Mouse (Mus musculus): ENCODE data around the gene Lsmem1. TPM values are rescaled to one million over a fixed set of nuclear protein-coding genes. Genes with fewer than 3 reads are reported as not detected.
"Not testable (repeated sequence)": the region's sequence is repeated elsewhere in the genome, so short reads cannot be mapped to it uniquely, and the experiment has no call there.

Gene Lsmem1
- total and polyA plus RNA-seq, 2 experiments from 2014 or later = not detected

GRCm38 (mm10) chr12:40197511-40197910 is 1.8 kb downstream of the Lsmem1 start:
- Histone ChIP-seq H3K36me3 (ENCODE audit: insufficient read depth, low read length) (peaks cover 5% of the 10 kb centered on the region; the same call in 1 of the 2 replicates), H3K9ac (replicated peaks; ENCODE audit: low read length, poor library complexity, severe bottlenecking) (no peak overlapping the region), H3K4me3 (ENCODE audit: low read depth, low read length) (no peak overlapping the region), H3K9me3 (ENCODE audit: low read length) (no peaks in the 10 kb centered on the region), H3K27ac (ENCODE audit: low read depth, low read length) (no peak overlapping the region), H3K27me3 (ENCODE audit: insufficient read depth, low read length) (no peaks in the 10 kb centered on the region), H3K4me2 (ENCODE audit: low read depth, low read length, poor library complexity, severe bottlenecking) (no peak overlapping the region), H3K4me1 (ENCODE audit: insufficient read depth, low read length) (no peaks in the 10 kb centered on the region)
- ATAC-seq (ENCODE audit: low FRiP score) = no peak
- no peak for TF ChIP-seq CTCF (IDR thresholded peaks at IDR 0.05)
- no peak for DNase-seq (ENCODE audit: low spot score)

DNA sequence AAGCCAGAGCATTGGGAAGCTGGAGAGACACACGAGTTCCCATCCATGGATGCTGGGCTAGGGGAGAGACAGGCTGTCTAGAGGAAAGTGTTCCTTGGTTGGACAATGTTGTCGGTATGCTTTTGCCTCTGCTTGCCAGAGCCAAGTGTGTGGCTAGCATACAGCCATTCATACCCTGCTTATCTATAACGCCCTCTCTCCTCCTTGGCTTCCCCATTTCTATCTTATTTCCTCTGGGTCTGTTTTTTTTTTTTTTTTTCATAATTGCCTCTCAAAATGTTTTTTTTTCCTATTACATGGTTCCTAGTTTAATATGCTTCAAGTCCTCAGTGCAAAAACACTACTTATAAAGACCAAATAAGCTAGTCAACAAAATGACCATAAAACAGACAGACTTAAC is 13.8 kb downstream of the Lsmem1 start:
- WGBS = 91% methylated on average over 3 of the region's 3 CpGs
- no peak for TF ChIP-seq CTCF (IDR thresholded peaks at IDR 0.05)
- ATAC-seq (ENCODE audit: low FRiP score) = no peak

DNA sequence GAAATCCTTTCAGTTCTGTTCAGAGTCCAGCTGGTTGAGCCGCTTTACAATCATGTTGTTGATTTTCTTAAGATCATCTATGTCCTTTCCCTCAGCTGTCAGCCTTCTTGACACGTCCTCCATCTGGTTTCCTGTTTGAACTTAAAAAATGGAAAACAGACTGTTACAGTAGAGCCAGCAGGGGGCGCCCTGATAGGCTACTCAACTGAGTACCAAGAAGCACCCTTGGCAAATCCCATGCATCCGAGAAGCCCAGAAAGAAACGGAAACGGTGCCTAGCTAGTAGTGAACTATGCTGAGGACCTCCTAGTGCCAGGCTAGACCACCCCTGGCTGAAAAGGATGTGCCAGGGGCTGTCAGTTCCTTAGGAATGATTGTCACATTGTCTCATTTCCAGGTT is 22.2 kb downstream of the Lsmem1 start:
- no peak overlapping the region for H3K9ac ChIP-seq (replicated peaks; ENCODE audit: low read length, poor library complexity, severe bottlenecking)
- H3K27me3 ChIP-seq (ENCODE audit: insufficient read depth, low read length) = no peaks in the 10 kb centered on the region
- ATAC-seq (ENCODE audit: low FRiP score) (no peak), DNase-seq (ENCODE audit: low spot score) (no peak)
- H3K27ac ChIP-seq (ENCODE audit: low read depth, low read length) = no peak overlapping the region
- WGBS = 59% methylated on average over 6 of the region's 6 CpGs
- no peak overlapping the region for H3K4me3 ChIP-seq (ENCODE audit: low read depth, low read length)
- TF ChIP-seq CTCF (IDR thresholded peaks at IDR 0.05) = peak; percentile 47
- H3K36me3 ChIP-seq (ENCODE audit: insufficient read depth, low read length) = no peaks in the 10 kb centered on the region
- no peaks in the 10 kb centered on the region for H3K4me1 ChIP-seq (ENCODE audit: insufficient read depth, low read length)
- no peak overlapping the region for H3K4me2 ChIP-seq (ENCODE audit: low read depth, low read length, poor library complexity, severe bottlenecking)
- no peaks in the 10 kb centered on the region; the same call in 1 of the 2 replicates for H3K9me3 ChIP-seq (ENCODE audit: low read length)

More for the DNA sequence above, 13.8 kb downstream of the Lsmem1 start:
- DNase-seq (ENCODE audit: low spot score) = no peak
- H3K9me3 ChIP-seq (ENCODE audit: low read length) = no peaks in the 10 kb centered on the region; the same call in 1 of the 2 replicates
- H3K4me2 ChIP-seq (ENCODE audit: low read depth, low read length, poor library complexity, severe bottlenecking) = no peak overlapping the region
- no peak overlapping the region for H3K27ac ChIP-seq (ENCODE audit: low read depth, low read length)
- H3K27me3 ChIP-seq (ENCODE audit: insufficient read depth, low read length) = no peaks in the 10 kb centered on the region
- H3K9ac ChIP-seq (replicated peaks; ENCODE audit: low read length, poor library complexity, severe bottlenecking) = no peak overlapping the region
- H3K36me3 ChIP-seq (ENCODE audit: insufficient read depth, low read length) = no peaks in the 10 kb centered on the region
- no peaks in the 10 kb centered on the region for H3K4me1 ChIP-seq (ENCODE audit: insufficient read depth, low read length)
- H3K4me3 ChIP-seq (ENCODE audit: low read depth, low read length) = no peak overlapping the region

GRCm38 (mm10) chr12:40176158-40176557 is 23.1 kb downstream of the Lsmem1 start:
- Histone ChIP-seq H3K9ac (replicated peaks; ENCODE audit: low read length, poor library complexity, severe bottlenecking) (no peak overlapping the region), H3K4me2 (ENCODE audit: low read depth, low read length, poor library complexity, severe bottlenecking) (no peak overlapping the region), H3K4me1 (ENCODE audit: insufficient read depth, low read length) (no peaks in the 10 kb centered on the region), H3K36me3 (ENCODE audit: insufficient read depth, low read length) (no peaks in the 10 kb centered on the region), H3K27ac (ENCODE audit: low read depth, low read length) (no peak overlapping the region), H3K27me3 (ENCODE audit: insufficient read depth, low read length) (no peaks in the 10 kb centered on the region), H3K4me3 (ENCODE audit: low read depth, low read length) (no peak overlapping the region), H3K9me3 (ENCODE audit: low read length) (no peaks in the 10 kb centered on the region; the same call in 1 of the 2 replicates)
- WGBS = 83% methylated on average over 2 of the region's 2 CpGs
- no peak for TF ChIP-seq CTCF (IDR thresholded peaks at IDR 0.05)
- DNase-seq (ENCODE audit: low spot score) (no peak), ATAC-seq (ENCODE audit: low FRiP score) (no peak)

- H3K9me3 ChIP-seq (ENCODE audit: low read length); H3K27me3 ChIP-seq (ENCODE audit: insufficient read depth, low read length); DNase-seq (ENCODE audit: low spot score); H3K9ac ChIP-seq (replicated peaks; ENCODE audit: low read length, poor library complexity, severe bottlenecking); ATAC-seq (ENCODE audit: low FRiP score); H3K36me3 ChIP-seq (ENCODE audit: insufficient read depth, low read length); H3K4me1 ChIP-seq (ENCODE audit: insufficient read depth, low read length); H3K4me2 ChIP-seq (ENCODE audit: low read depth, low read length, poor library complexity, severe bottlenecking); H3K4me3 ChIP-seq (ENCODE audit: low read depth, low read length); H3K27ac ChIP-seq (ENCODE audit: low read depth, low read length): not testable (repeated sequence)
- 37% methylated on average over 1 of the region's 1 CpGs for WGBS
Measured at GRCm38 (mm10) chr12:40175171-40175570, 24.1 kb downstream of the Lsmem1 start.

DNA sequence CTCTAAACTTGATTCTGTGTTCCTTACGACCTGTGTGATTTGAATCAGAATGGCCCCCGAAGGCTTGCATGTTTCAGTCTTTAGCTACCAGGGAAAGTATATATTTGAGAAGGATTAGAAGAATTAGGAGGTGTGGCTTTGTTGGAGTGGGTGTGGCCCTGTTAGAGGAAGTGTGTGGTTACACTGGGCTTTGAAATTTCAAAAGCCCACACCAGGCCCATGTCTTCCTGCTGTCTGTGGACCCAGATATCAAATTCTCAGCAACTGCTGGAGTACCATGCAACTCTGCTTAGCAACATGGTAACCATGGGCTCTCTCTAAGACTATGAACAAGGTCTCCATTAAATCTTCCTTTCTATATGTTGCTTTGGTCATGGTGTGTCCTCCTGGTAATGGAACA is 27.7 kb downstream of the Lsmem1 start:
- Histone ChIP-seq H3K4me2 (ENCODE audit: low read depth, low read length, poor library complexity, severe bottlenecking) (no peak overlapping the region), H3K9ac (replicated peaks; ENCODE audit: low read length, poor library complexity, severe bottlenecking) (no peak overlapping the region), H3K27me3 (ENCODE audit: insufficient read depth, low read length) (no peaks in the 10 kb centered on the region), H3K4me1 (ENCODE audit: insufficient read depth, low read length) (no peaks in the 10 kb centered on the region), H3K36me3 (ENCODE audit: insufficient read depth, low read length) (no peaks in the 10 kb centered on the region), H3K27ac (ENCODE audit: low read depth, low read length) (no peak overlapping the region), H3K4me3 (ENCODE audit: low read depth, low read length) (no peak overlapping the region), H3K9me3 (ENCODE audit: low read length) (no peaks in the 10 kb centered on the region)
- TF ChIP-seq CTCF (IDR thresholded peaks at IDR 0.05) = no peak
- no peak for DNase-seq (ENCODE audit: low spot score)
- WGBS = 82% methylated on average over 2 of the region's 2 CpGs
- no peak for ATAC-seq (ENCODE audit: low FRiP score)
